Mouse (Mus musculus): ENCODE results near the gene Acaa1a. TPM values are rescaled to one million over a fixed set of nuclear protein-coding genes. Genes with fewer than 3 reads are reported as not detected.

Gene Acaa1a
- 86.5 and 91.8 TPM in 2 replicates for polyA plus RNA-seq (2016; fragmentation: Nextera tagmentation; extraction: Ambion mirVana)

GRCm38 (mm10) chr9:119339558-119340211 lies at the start of gene Acaa1a:
Gene Acaa1a, plus strand, starts transcription at chr9:119339676.
- H3K4me3 ChIP-seq, result peak within 1 kb of the TSS; percentile 80
- WGBS, result 1% methylated on average over 43 of the region's 43 CpGs
- DNase-seq (ENCODE audit: low spot score), result no peak
- H3K27ac ChIP-seq, result peak within 1 kb of the TSS; percentile 91
- H3K27me3 ChIP-seq (ENCODE audit: insufficient read depth, poor library complexity, severe bottlenecking), result peaks cover 25% of the 10 kb centered on the region
- no peaks in the 10 kb centered on the region for H3K9me3 ChIP-seq
- H3K36me3 ChIP-seq, result peaks cover 25% of the 10 kb centered on the region
- peaks cover 26% of the 10 kb centered on the region for H3K4me1 ChIP-seq

GRCm38 (mm10) chr9:119290791-119291190 lies 48.7 kb upstream of the Acaa1a start:
- no peaks in the 10 kb centered on the region for H3K27me3 ChIP-seq (ENCODE audit: insufficient read depth, poor library complexity, severe bottlenecking)
- no peaks in the 10 kb centered on the region for H3K9me3 ChIP-seq
- H3K27ac ChIP-seq, result no peak overlapping the region
- DNase-seq (ENCODE audit: low spot score), result no peak
- 69% methylated on average over 3 of the region's 3 CpGs for WGBS
- H3K4me3 ChIP-seq, result no peak overlapping the region
- H3K36me3 ChIP-seq, result peaks cover 22% of the 10 kb centered on the region
- H3K4me1 ChIP-seq, result peaks cover 7% of the 10 kb centered on the region

GRCm38 (mm10) chr9:119297696-119298095 lies 41.8 kb upstream of the Acaa1a start:
- H3K4me1 ChIP-seq, result no peaks in the 10 kb centered on the region
- H3K27me3 ChIP-seq (ENCODE audit: insufficient read depth, poor library complexity, severe bottlenecking), result no peaks in the 10 kb centered on the region
- no peak overlapping the region for H3K27ac ChIP-seq
- WGBS, result 85% methylated on average over 6 of the region's 6 CpGs
- no peak overlapping the region for H3K4me3 ChIP-seq
- peaks cover 15% of the 10 kb centered on the region for H3K36me3 ChIP-seq
- no peaks in the 10 kb centered on the region for H3K9me3 ChIP-seq
- DNase-seq (ENCODE audit: low spot score), result peak; percentile 13

- Histone ChIP-seq H3K27ac (no peak overlapping the region), H3K36me3 (peaks cover 18% of the 10 kb centered on the region), H3K27me3 (ENCODE audit: insufficient read depth, poor library complexity, severe bottlenecking) (no peaks in the 10 kb centered on the region), H3K9me3 (no peaks in the 10 kb centered on the region), H3K4me1 (no peaks in the 10 kb centered on the region), H3K4me3 (no peak overlapping the region)
- DNase-seq (ENCODE audit: low spot score), result peak; percentile 31
- WGBS, result 90% methylated on average over 3 of the region's 3 CpGs
Observed at GRCm38 (mm10) chr9:119298563-119298962, 40.9 kb upstream of the Acaa1a start.

- DNase-seq (ENCODE audit: low spot score), result no peak
- WGBS, result 87% methylated on average over 7 of the region's 7 CpGs
- Histone ChIP-seq H3K27me3 (ENCODE audit: insufficient read depth, poor library complexity, severe bottlenecking) (no peaks in the 10 kb centered on the region), H3K4me1 (peaks cover 9% of the 10 kb centered on the region; the same call in 1 of the 2 replicates), H3K4me3 (no peak overlapping the region), H3K9me3 (no peaks in the 10 kb centered on the region), H3K27ac (no peak overlapping the region), H3K36me3 (peaks cover 24% of the 10 kb centered on the region)
Observed at GRCm38 (mm10) chr9:119305863-119306262, 33.6 kb upstream of the Acaa1a start.

- H3K4me1 ChIP-seq, result peaks cover 12% of the 10 kb centered on the region
- H3K9me3 ChIP-seq, result no peaks in the 10 kb centered on the region
- WGBS, result 91% methylated on average over 1 of the region's 1 CpGs
- no peak overlapping the region for H3K27ac ChIP-seq
- peak; percentile 24 for DNase-seq (ENCODE audit: low spot score)
- H3K36me3 ChIP-seq, result peaks cover 3% of the 10 kb centered on the region
- H3K4me3 ChIP-seq, result no peak overlapping the region
- no peaks in the 10 kb centered on the region for H3K27me3 ChIP-seq (ENCODE audit: insufficient read depth, poor library complexity, severe bottlenecking)
Observed at GRCm38 (mm10) chr9:119309067-119309466, 30.4 kb upstream of the Acaa1a start.

- no peaks in the 10 kb centered on the region for H3K9me3 ChIP-seq
- peaks cover under 1% of the 10 kb centered on the region; the same call in 1 of the 2 replicates for H3K36me3 ChIP-seq
- H3K27me3 ChIP-seq (ENCODE audit: insufficient read depth, poor library complexity, severe bottlenecking), result no peaks in the 10 kb centered on the region
- WGBS, result 75% methylated on average over 10 of the region's 10 CpGs
- no peak for DNase-seq (ENCODE audit: low spot score)
- H3K4me1 ChIP-seq, result peaks cover 12% of the 10 kb centered on the region
- no peak overlapping the region for H3K4me3 ChIP-seq
- no peak overlapping the region for H3K27ac ChIP-seq
Observed at GRCm38 (mm10) chr9:119313096-119313495, 26.4 kb upstream of the Acaa1a start.

GRCm38 (mm10) chr9:119318891-119319290 lies 20.6 kb upstream of the Acaa1a start:
- no peaks in the 10 kb centered on the region for H3K27me3 ChIP-seq (ENCODE audit: insufficient read depth, poor library complexity, severe bottlenecking)
- DNase-seq (ENCODE audit: low spot score), result no peak
- H3K36me3 ChIP-seq, result peaks cover 4% of the 10 kb centered on the region; the same call in 1 of the 2 replicates
- H3K4me1 ChIP-seq, result peaks cover 8% of the 10 kb centered on the region
- H3K4me3 ChIP-seq, result no peak overlapping the region
- H3K27ac ChIP-seq, result no peak overlapping the region
- no peaks in the 10 kb centered on the region for H3K9me3 ChIP-seq
- WGBS, result 90% methylated on average over 1 of the region's 1 CpGs

GRCm38 (mm10) chr9:119320446-119320845 lies 19.0 kb upstream of the Acaa1a start:
- WGBS, result 78% methylated on average over 7 of the region's 7 CpGs
- Histone ChIP-seq H3K4me1 (peaks cover 8% of the 10 kb centered on the region), H3K36me3 (peaks cover 4% of the 10 kb centered on the region; the same call in 1 of the 2 replicates), H3K27me3 (ENCODE audit: insufficient read depth, poor library complexity, severe bottlenecking) (no peaks in the 10 kb centered on the region), H3K9me3 (no peaks in the 10 kb centered on the region), H3K27ac (no peak overlapping the region), H3K4me3 (0 out of 2 replicates have a peak overlapping the region, but pooled peaks have one; percentile 96)
- no peak for DNase-seq (ENCODE audit: low spot score)

- WGBS, result 10% methylated on average over 7 of the region's 7 CpGs
- peak overlapping the region; percentile 96 for H3K4me3 ChIP-seq
- H3K36me3 ChIP-seq, result peaks cover 4% of the 10 kb centered on the region; the same call in 1 of the 2 replicates
- 0 out of 2 replicates have a peak overlapping the region, but pooled peaks have one; percentile 97 for H3K27ac ChIP-seq
- H3K9me3 ChIP-seq, result no peaks in the 10 kb centered on the region
- peaks cover 8% of the 10 kb centered on the region for H3K4me1 ChIP-seq
- H3K27me3 ChIP-seq (ENCODE audit: insufficient read depth, poor library complexity, severe bottlenecking), result no peaks in the 10 kb centered on the region
- DNase-seq (ENCODE audit: low spot score), result no peak
Observed at GRCm38 (mm10) chr9:119320946-119321345, 18.5 kb upstream of the Acaa1a start.

- H3K4me3 ChIP-seq, result peak overlapping the region; percentile 96
- H3K27me3 ChIP-seq (ENCODE audit: insufficient read depth, poor library complexity, severe bottlenecking), result no peaks in the 10 kb centered on the region
- H3K27ac ChIP-seq, result peak overlapping the region; percentile 97
- H3K4me1 ChIP-seq, result peaks cover 8% of the 10 kb centered on the region
- peaks cover 4% of the 10 kb centered on the region; the same call in 1 of the 2 replicates for H3K36me3 ChIP-seq
- WGBS, result under 1% methylated on average over 59 of the region's 59 CpGs
- no peaks in the 10 kb centered on the region for H3K9me3 ChIP-seq
- peak; percentile 82 for DNase-seq (ENCODE audit: low spot score)
Observed at GRCm38 (mm10) chr9:119321392-119322229, 17.9 kb upstream of the Acaa1a start.

GRCm38 (mm10) chr9:119322289-119323259 lies 16.9 kb upstream of the Acaa1a start, which contains the start of gene Oxsr1:
Gene Oxsr1, minus strand, starts transcription at chr9:119322427.
- under 1% methylated on average over 76 of the region's 76 CpGs for WGBS
- no peaks in the 10 kb centered on the region for H3K9me3 ChIP-seq

More at GRCm38 (mm10) chr9:119322289-119323259, 16.9 kb upstream of the Acaa1a start, which contains the start of gene Oxsr1:
- peaks cover 4% of the 10 kb centered on the region; the same call in 1 of the 2 replicates for H3K36me3 ChIP-seq
- peak within 1 kb of the TSS; percentile 96 for H3K4me3 ChIP-seq
- peak within 1 kb of the TSS; percentile 97 for H3K27ac ChIP-seq
- peaks cover 8% of the 10 kb centered on the region for H3K4me1 ChIP-seq
- no peaks in the 10 kb centered on the region for H3K27me3 ChIP-seq (ENCODE audit: insufficient read depth, poor library complexity, severe bottlenecking)
- peak; percentile 100 for DNase-seq (ENCODE audit: low spot score)
